Mouse (Mus musculus) ZHBTc4 (cell line): ENCODE measurements around the gene Pafah1b1.

Experiments used
- DNase-seq: peaks from one replicate; pipeline ENCODE4 v3.0.0-alpha.2; 2011; ENCODE audit warnings: low read depth, low spot score

The Pafah1b1 gene

GRCm38 (mm10) chr11:74662221-74662620 lies 62.2 kb downstream of the Pafah1b1 start:
- no peak for DNase-seq

- DNase-seq: no peak
These were observed 62.8 kb downstream of the Pafah1b1 start for GRCm38 (mm10) chr11:74661641-74662040.

- DNase-seq: no peak
These were observed 64.1 kb downstream of the Pafah1b1 start for GRCm38 (mm10) chr11:74660336-74660735.

GRCm38 (mm10) chr11:74655941-74656340 lies 68.5 kb downstream of the Pafah1b1 start:
- DNase-seq: no peak

GRCm38 (mm10) chr11:74653385-74653784 lies 71.1 kb downstream of the Pafah1b1 start:
- peak; percentile 70 for DNase-seq

GRCm38 (mm10) chr11:74652791-74653191 lies 71.7 kb downstream of the Pafah1b1 start:
- DNase-seq: no peak

- no peak for DNase-seq
These were observed 73.8 kb downstream of the Pafah1b1 start for GRCm38 (mm10) chr11:74650576-74651100.

GRCm38 (mm10) chr11:74649647-74650551 lies 74.6 kb downstream of the Pafah1b1 start:
- DNase-seq: peak; percentile 57

- peak; percentile 100 for DNase-seq
These were observed 75.3 kb downstream of the Pafah1b1 start, which contains the start of gene Cluh for GRCm38 (mm10) chr11:74649095-74649646. Gene Cluh (plus strand): TSS chr11:74649495.

- no peak for DNase-seq
These were observed 75.8 kb downstream of the Pafah1b1 start for GRCm38 (mm10) chr11:74648676-74649075.

GRCm38 (mm10) chr11:74647966-74648365 lies 76.5 kb downstream of the Pafah1b1 start:
- no peak for DNase-seq

GRCm38 (mm10) chr11:74639628-74640027 lies 84.8 kb downstream of the Pafah1b1 start:
- DNase-seq: no peak

GRCm38 (mm10) chr11:74638791-74639411 lies 85.6 kb downstream of the Pafah1b1 start:
- DNase-seq: peak; percentile 50

GRCm38 (mm10) chr11:74637971-74638790 lies 86.3 kb downstream of the Pafah1b1 start:
- DNase-seq: peak; percentile 90

GRCm38 (mm10) chr11:74637486-74637885 lies 87.0 kb downstream of the Pafah1b1 start:
- no peak for DNase-seq

GRCm38 (mm10) chr11:74634490-74635275 lies 89.8 kb downstream of the Pafah1b1 start:
- DNase-seq: peak; percentile 90

- no peak for DNase-seq
These were observed 92.3 kb downstream of the Pafah1b1 start for GRCm38 (mm10) chr11:74631880-74632789.

GRCm38 (mm10) chr11:74627481-74627880 lies 97.0 kb downstream of the Pafah1b1 start:
- peak; percentile 35 for DNase-seq

- DNase-seq: no peak
These were observed 99.1 kb downstream of the Pafah1b1 start for GRCm38 (mm10) chr11:74625333-74625732.
